Mouse (Mus musculus): Measurements from ENCODE around the gene Cd209a.
"Not testable (repeated sequence)": the region's sequence is repeated elsewhere in the genome, so short reads cannot be mapped to it uniquely, and the experiment has no call there.

The Cd209a gene

DNA sequence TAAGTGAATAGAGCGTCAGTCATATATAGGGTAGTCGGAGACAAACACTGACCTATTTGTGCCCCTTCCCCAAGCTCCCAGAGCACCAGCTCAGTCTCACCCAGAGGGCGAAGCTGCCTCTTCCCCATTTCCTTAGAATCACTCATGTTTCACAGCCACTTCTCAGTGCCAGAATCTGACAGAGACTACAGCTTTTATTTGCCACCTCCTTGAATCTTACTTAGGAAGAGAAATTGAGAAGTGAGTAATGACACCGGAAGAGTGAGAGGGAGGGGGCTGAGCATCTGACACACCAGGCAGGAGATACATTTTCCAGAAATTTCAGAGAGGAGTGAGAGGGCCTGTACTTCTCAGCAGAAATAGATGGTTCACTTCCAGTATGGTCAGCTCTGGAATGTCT lies at the start of gene Cd209a:
Gene Cd209a, minus strand, starts transcription at position 224 of the 400 bp plus-strand sequence.
- no peak for DNase-seq (ENCODE audit: low spot score in 2 of 2)

DNA sequence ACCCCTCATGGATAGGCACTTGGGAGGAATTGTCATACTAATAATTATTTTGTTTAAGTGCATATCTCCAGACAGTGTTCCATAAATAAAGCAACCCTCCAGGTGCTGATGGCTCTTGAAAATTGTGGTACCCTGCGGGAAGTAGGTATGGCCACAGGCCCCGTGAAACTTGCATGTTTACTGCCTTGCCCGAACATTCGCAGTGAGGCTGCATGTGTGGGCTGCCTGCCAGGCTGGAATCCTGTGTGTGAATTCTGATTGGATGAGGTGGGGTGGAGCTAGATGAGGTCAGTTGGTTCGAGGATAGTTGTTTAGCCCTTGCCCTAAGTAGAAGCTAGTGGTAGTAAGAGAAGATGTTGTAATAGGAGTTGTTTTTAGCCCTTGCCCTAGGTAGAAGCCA lies 19.9 kb upstream of the Cd209a start:
- not testable (repeated sequence) for DNase-seq (ENCODE audit: low spot score in 2 of 2)

GRCm38 (mm10) chr8:3754261-3754850 lies 5.6 kb upstream of the Cd209a start:
- DNase-seq (ENCODE audit: low spot score in 2 of 2), result no peak

GRCm38 (mm10) chr8:3736947-3737346 lies 11.8 kb downstream of the Cd209a start:
- no peak for DNase-seq (ENCODE audit: low spot score in 2 of 2)

DNA sequence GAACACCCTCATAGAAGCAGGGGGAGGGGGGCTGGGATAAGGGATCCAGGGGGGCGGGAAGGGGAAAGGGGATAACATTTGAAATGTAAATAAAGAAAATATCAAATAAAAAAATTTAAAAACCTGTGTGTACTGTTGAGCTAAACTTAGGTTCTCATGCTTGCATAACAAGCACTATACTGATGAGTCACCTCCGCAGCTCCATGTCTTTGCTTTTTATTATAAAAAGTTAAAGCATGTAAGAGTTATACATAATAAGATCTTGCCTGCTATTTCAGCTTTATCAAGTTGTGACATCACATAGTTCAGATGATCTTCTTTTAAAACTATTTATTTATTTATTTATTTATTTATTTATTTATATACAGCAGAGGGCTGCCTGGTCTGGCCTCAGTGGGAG lies 13.2 kb downstream of the Cd209a start:
- no peak for DNase-seq (ENCODE audit: low spot score in 2 of 2)

DNA sequence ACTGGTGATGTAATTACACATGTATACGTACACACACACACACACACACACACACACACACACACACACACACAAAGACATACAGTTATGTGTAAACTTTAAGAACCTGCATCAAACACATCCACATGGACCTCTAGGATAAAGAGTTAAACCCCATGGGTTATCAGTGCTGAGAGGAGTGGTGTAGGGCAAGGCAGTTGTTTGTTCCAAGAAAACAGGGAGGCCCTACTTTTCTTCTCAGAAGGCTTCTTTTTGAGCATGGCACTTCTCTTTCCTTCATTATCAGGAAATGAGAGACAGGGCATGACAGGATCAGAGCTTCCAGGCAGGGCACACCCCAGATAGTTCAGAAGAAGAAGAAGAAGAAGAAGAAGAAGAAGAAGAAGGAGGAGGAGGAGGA lies 14.7 kb downstream of the Cd209a start:
- no peak for DNase-seq (ENCODE audit: low spot score in 2 of 2)

GRCm38 (mm10) chr8:3721041-3721440 lies 27.7 kb downstream of the Cd209a start:
- DNase-seq (ENCODE audit: low spot score in 2 of 2), result no peak

- DNase-seq (ENCODE audit: low spot score in 2 of 2), result no peak
Measured at GRCm38 (mm10) chr8:3720551-3720950, 28.2 kb downstream of the Cd209a start, which contains the start of gene Clec4g. Gene Clec4g, minus strand, starts transcription at chr8:3720651.

DNA sequence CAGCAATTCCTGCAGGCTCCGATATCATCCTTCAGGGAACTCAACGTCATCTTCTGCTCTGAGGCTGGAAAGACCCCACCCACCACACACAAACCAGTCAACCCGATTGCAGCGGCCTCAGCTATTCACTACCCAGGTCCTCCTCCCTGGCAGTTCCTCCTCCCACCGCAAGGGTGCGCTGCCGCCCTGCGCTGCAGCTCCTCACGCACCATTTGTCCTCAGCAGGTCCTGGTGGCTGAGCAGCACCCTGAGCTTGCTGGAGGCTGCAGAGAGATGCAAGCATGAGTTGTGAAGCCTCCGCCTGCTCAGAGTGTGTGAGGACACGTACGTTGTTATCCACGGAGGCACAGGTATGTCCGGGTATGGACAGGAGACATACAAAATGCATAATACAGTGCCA lies 30.2 kb downstream of the Cd209a start:
- DNase-seq (ENCODE audit: low spot score in 2 of 2), result peak; percentile 64 to 69

DNA sequence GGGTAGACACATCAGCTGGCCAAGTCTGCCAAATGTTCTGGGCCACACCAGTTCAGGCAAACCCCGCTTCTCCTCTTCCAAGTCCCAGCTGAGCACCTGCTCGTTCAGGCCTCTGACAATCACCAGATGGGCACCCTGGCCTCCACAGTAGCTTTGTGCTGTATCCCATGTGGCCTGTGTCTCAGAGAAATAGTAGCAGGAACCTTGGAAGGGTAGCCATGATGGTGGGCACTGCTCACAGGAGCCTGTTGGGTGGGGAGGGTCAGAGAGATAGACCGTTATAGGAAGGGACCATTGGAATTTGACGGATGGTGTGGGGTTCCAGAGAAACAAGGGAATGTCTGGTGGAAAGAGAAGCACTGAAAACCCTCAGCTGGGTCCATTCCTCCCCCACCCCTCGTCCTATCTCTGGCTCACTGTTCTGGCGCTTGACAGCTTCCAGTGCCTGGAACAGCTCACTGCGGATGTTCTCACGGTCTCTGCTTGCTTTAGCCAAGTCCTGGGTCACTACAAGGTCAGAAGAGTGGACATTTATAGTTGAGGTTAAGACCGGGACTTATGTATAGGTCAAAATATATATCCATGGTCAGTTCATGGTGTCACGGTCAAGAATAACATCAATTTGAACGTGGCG lies 31.3 kb downstream of the Cd209a start:
- DNase-seq (ENCODE audit: low spot score in 2 of 2), result no peak

DNA sequence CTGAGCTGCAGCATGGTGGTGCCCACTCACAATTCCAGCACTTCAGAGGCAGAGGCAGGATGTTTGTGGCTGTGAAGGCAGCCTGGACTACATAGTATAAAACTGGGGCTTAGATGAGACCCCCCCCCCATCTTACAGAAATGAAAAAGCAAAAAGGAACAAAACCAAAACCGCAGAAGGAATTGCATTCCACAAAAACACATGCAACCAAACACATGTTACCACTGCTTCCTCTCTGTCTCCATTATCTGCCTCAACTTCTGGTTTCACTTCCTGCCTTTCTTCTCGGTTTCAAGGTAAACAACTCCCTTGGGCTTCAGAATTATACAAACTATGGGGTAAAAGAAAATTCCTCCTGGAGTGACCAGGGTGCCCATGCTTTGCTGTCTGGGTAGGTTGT lies 37.1 kb downstream of the Cd209a start:
- no peak for DNase-seq (ENCODE audit: low spot score in 2 of 2)

DNA sequence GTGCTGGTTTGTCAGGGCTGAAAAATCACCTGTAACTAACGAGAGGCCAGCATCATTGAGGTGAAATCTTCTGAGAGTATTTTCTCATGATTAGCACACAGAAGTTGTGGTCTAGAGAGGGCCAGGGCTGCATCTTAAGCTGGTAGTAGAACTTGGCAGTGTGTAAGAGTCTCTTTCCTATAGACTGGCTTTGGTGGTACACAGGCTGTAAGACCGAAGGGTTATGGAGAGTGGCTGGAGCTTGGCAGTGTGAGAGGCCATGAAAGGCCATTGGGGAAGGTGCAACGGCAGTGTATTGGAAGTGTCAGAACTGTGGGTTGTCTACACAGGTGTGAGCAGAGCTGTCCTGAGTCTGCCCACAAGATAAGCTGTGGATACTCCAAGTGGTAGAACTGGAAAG lies 38.5 kb downstream of the Cd209a start:
- no peak for DNase-seq (ENCODE audit: low spot score in 2 of 2)

- no peak for DNase-seq (ENCODE audit: low spot score in 2 of 2)
Measured at GRCm38 (mm10) chr8:3707611-3708010, 41.2 kb downstream of the Cd209a start.

DNA sequence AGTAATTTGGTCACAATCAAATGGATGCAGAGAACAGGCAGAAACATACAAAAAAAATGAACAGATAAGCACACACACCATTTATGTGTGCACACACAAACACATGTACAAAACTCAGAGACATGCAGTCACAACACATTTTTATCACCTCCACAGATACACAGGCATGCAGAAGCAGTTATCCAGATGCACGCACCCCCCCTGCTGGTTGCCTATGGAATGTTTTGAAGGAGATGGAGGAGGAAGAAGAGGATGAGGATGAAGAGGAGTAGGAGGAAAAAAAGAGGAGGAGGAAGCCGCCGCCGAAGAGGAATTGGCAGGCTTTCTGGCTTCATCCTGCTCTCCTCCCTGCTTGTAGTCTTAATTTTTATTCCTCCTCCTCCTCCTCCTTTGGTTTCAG lies 43.1 kb downstream of the Cd209a start:
- DNase-seq (ENCODE audit: low spot score in 2 of 2), result peak; percentile 41

DNA sequence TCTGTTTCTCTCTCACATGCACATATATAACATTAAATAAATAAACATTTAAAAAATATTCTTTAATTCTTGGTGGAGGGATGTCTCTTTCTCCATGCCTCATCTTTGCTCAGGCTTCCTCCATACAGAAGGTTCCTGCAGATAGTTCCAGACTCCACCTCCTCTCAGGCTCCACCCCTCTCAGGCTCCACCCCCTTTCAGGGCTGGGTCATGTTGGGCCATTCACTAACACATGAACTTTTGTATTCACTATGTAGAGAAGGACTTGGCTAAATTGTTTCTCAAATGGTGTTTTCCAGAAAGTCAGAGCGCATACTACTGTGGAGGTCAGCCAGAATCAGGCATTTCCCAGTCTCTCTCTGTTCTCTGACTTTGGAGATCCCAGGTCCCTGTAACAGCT lies 47.3 kb downstream of the Cd209a start:
- no peak for DNase-seq (ENCODE audit: low spot score in 2 of 2)

- no peak for DNase-seq (ENCODE audit: low spot score in 2 of 2)
Measured at GRCm38 (mm10) chr8:3694121-3694520, 54.7 kb downstream of the Cd209a start, which contains the start of gene Fcer2a. Gene Fcer2a, minus strand, starts transcription at chr8:3694175.

Measured in right cerebral cortex, adult 2 months (tissue).